Mouse (Mus musculus): ENCODE measurements around the gene Cyp4f40.
"Not testable (repeated sequence)": the region's sequence is repeated elsewhere in the genome, so short reads cannot be mapped to it uniquely, and the experiment has no call there.

Gene Cyp4f40

GRCm38 (mm10) chr17:32658712-32659111, at the start of gene Cyp4f40:
Gene Cyp4f40, plus strand, starts transcription at chr17:32658900.
- DNase-seq, result peak; percentile 8 to 42

- DNase-seq, result not testable (repeated sequence)
Measured at GRCm38 (mm10) chr17:32610231-32610630, 48.5 kb upstream of the Cyp4f40 start.

GRCm38 (mm10) chr17:32610896-32611295, 47.8 kb upstream of the Cyp4f40 start:
- DNase-seq, result no peak

GRCm38 (mm10) chr17:32612417-32612816, 46.3 kb upstream of the Cyp4f40 start:
- no peak for DNase-seq

- no peak for DNase-seq
Measured at GRCm38 (mm10) chr17:32617252-32617651, 41.4 kb upstream of the Cyp4f40 start.

- DNase-seq, result not testable (repeated sequence)
Measured at GRCm38 (mm10) chr17:32621018-32621417, 37.7 kb upstream of the Cyp4f40 start, which contains the start of gene Cyp4f37. Gene Cyp4f37, plus strand, starts transcription at chr17:32621309.

GRCm38 (mm10) chr17:32629726-32630125, 29.0 kb upstream of the Cyp4f40 start:
- not testable (repeated sequence) for DNase-seq

GRCm38 (mm10) chr17:32631936-32632335, 26.8 kb upstream of the Cyp4f40 start:
- no peak for DNase-seq

- DNase-seq, result not testable (repeated sequence)
Measured at GRCm38 (mm10) chr17:32634242-32634971, 24.3 kb upstream of the Cyp4f40 start.

GRCm38 (mm10) chr17:32634972-32635314, 23.8 kb upstream of the Cyp4f40 start:
- DNase-seq, result peak; percentile 90 to 92

- no peak for DNase-seq
Measured at GRCm38 (mm10) chr17:32636341-32636740, 22.4 kb upstream of the Cyp4f40 start.

GRCm38 (mm10) chr17:32637151-32637550, 21.5 kb upstream of the Cyp4f40 start:
- DNase-seq, result no peak

- DNase-seq, result no peak
Measured at GRCm38 (mm10) chr17:32646631-32647030, 12.1 kb upstream of the Cyp4f40 start.

GRCm38 (mm10) chr17:32653860-32654259, 4.8 kb upstream of the Cyp4f40 start:
- no peak for DNase-seq

- no peak for DNase-seq
Measured at GRCm38 (mm10) chr17:32657041-32657440, 1.7 kb upstream of the Cyp4f40 start.

GRCm38 (mm10) chr17:32658246-32658645, 454 bp upstream of the Cyp4f40 start:
- no peak for DNase-seq

GRCm38 (mm10) chr17:32673976-32674375, 15.3 kb downstream of the Cyp4f40 start:
- DNase-seq, result no peak

- peak in 1 of 2 experiments; percentile 4 for DNase-seq
Measured at GRCm38 (mm10) chr17:32676040-32676635, 17.4 kb downstream of the Cyp4f40 start.

- DNase-seq, result peak; percentile 42 to 67
Measured at GRCm38 (mm10) chr17:32680404-32680803, 21.7 kb downstream of the Cyp4f40 start.

GRCm38 (mm10) chr17:32685048-32685750, 26.5 kb downstream of the Cyp4f40 start, which contains the start of gene Cyp4f15:
Gene Cyp4f15, plus strand, starts transcription at chr17:32685627.
- peak; percentile 10 to 17 for DNase-seq

GRCm38 (mm10) chr17:32686722-32687121, 28.0 kb downstream of the Cyp4f40 start:
- DNase-seq, result no peak

- no peak for DNase-seq
Measured at GRCm38 (mm10) chr17:32690959-32691358, 32.3 kb downstream of the Cyp4f40 start.

- DNase-seq, result peak; percentile 7 to 35
Measured at GRCm38 (mm10) chr17:32702826-32703225, 44.1 kb downstream of the Cyp4f40 start.

- DNase-seq, result not testable (repeated sequence)
Measured at GRCm38 (mm10) chr17:32710541-32710940, 51.8 kb downstream of the Cyp4f40 start.

Data from cerebellum, postnatal 25 days (tissue).